Mouse (Mus musculus) E14TG2a.4 (cell line): Measurements from ENCODE around the gene Grk6.

Experiments
- H3K27me3 ChIP-seq: 2 replicates; pipeline ENCODE4 v1.6.1; 2014; ENCODE audit warnings: low read length, control low read depth; ENCODE audit not compliant: insufficient read depth
- H3K36me3 ChIP-seq: 2 replicates; pipeline ENCODE4 v1.6.1; 2014; ENCODE audit warnings: low read length, control low read depth; ENCODE audit not compliant: insufficient read depth
- H3K4me1 ChIP-seq: replicated peaks from 2 replicates; pipeline ENCODE4 v1.6.1; 2014; ENCODE audit warnings: low read depth, low read length, control low read depth
- H3K4me3 ChIP-seq: replicated peaks from 2 replicates; pipeline ENCODE4 v1.5.1; 2014; ENCODE audit warnings: mild to moderate bottlenecking, low read length
- H3K9me3 ChIP-seq: 2 replicates; pipeline ENCODE4 v1.6.1; 2014; ENCODE audit warnings: low read length, control low read depth
- CTCF ChIP-seq: conservative IDR thresholded peaks from 2 replicates; pipeline ENCODE4 v1.5.1; 2014; ENCODE audit warnings: low read length
- NANOG ChIP-seq: IDR thresholded peaks from 2 replicates; pipeline ENCODE4 v1.6.1; 2014; ENCODE audit warnings: borderline replicate concordance, low read length, mixed read lengths
- POU5F1 ChIP-seq: IDR thresholded peaks from 2 replicates; pipeline ENCODE4 v1.6.1; 2014; ENCODE audit warnings: low read length, borderline replicate concordance

Grk6 gene

DNA sequence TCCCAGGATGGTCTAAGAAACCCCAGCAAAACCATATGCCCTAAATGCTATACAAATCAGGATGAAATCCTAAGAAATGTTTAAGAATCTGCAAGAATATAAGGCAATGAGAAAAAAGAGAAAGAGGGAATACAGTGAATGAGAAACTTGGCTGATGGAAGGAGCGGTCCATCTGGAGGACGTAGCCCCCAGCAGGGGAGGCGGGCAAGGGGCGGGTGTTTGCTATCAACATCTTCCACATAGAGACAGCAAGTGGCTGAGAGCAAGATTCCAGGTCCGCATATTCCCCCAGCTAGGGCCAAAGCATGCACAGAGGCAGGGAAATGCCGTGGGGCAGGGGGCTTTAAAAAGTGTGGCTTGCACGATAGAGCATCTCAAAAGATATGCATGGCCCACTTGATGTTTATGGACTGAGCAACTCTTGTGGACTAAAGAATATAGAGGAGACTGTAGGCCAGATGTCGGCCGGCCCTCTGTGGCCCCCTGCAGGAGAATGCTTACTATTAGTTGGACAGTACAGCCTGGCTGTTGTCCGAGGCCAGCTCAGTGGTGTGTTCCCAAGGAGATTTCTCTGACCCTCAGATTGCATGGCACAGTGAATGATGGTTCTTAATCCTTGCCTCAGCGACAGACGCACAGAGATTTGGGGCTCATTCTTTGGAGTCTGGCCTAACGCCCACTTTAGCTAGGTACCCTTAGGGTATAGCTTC, 24.1 kb downstream of the Grk6 start:
- H3K4me1 ChIP-seq = peaks cover 35% of the 10 kb centered on the region
- no peaks in the 10 kb centered on the region for H3K9me3 ChIP-seq
- H3K27me3 ChIP-seq = peaks cover 86% of the 10 kb centered on the region
- no peak for TF ChIP-seq CTCF
- H3K4me3 ChIP-seq = no peak overlapping the region
- H3K36me3 ChIP-seq = peaks cover 10% of the 10 kb centered on the region; the same call in 1 of the 2 replicates

DNA sequence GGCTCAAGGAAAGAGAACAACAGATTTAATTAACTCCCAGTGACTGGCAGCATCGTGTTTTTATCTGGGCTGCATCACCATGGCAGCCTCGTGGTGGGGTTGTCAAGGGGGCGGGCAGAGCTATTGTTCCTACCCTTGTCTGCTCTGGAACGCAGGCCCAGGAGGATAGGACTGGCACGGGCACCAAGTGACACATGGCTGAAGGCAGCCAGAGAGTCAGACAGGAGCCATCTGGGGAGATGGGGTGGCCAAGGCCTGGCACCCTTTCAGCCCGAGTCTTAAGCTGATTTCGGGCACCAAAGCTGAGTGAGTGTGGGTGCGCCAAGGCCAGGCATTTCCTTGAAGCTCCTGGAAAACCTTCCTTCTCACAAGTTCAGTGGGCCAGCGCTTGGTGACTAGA, 25.5 kb downstream of the Grk6 start:
- H3K4me1 ChIP-seq = peaks cover 40% of the 10 kb centered on the region
- TF ChIP-seq NANOG = no peak
- no peak for TF ChIP-seq POU5F1
- TF ChIP-seq CTCF = no peak
- H3K27me3 ChIP-seq = peaks cover 94% of the 10 kb centered on the region
- H3K9me3 ChIP-seq = no peaks in the 10 kb centered on the region
- no peak overlapping the region for H3K4me3 ChIP-seq
- H3K36me3 ChIP-seq = peaks cover 17% of the 10 kb centered on the region

- Histone ChIP-seq H3K9me3 (no peaks in the 10 kb centered on the region), H3K36me3 (peaks cover 22% of the 10 kb centered on the region), H3K27me3 (peaks cover 93% of the 10 kb centered on the region), H3K4me1 (peaks cover 33% of the 10 kb centered on the region), H3K4me3 (peak overlapping the region; percentile 90)
- TF ChIP-seq NANOG (no peak), POU5F1 (no peak), CTCF (peak; percentile 15; the same call in 1 of the 2 replicates)
These were observed 26.4 kb downstream of the Grk6 start for GRCm38 (mm10) chr13:55471156-55471818.

GRCm38 (mm10) chr13:55471819-55472131, 26.9 kb downstream of the Grk6 start:
- Histone ChIP-seq H3K4me3 (peak overlapping the region; percentile 90), H3K4me1 (peaks cover 33% of the 10 kb centered on the region)
- TF ChIP-seq NANOG (no peak), POU5F1 (no peak), CTCF (no peak)

GRCm38 (mm10) chr13:55472132-55473022, 27.5 kb downstream of the Grk6 start:
- Histone ChIP-seq H3K9me3 (no peaks in the 10 kb centered on the region), H3K4me3 (peak overlapping the region; percentile 90), H3K27me3 (peaks cover 94% of the 10 kb centered on the region), H3K36me3 (peaks cover 16% of the 10 kb centered on the region), H3K4me1 (peaks cover 37% of the 10 kb centered on the region)
- TF ChIP-seq CTCF (no peak), POU5F1 (no peak), NANOG (no peak)

More at GRCm38 (mm10) chr13:55471819-55472131, 26.9 kb downstream of the Grk6 start:
- Histone ChIP-seq H3K36me3 (peaks cover 22% of the 10 kb centered on the region), H3K9me3 (no peaks in the 10 kb centered on the region), H3K27me3 (peaks cover 94% of the 10 kb centered on the region)

DNA sequence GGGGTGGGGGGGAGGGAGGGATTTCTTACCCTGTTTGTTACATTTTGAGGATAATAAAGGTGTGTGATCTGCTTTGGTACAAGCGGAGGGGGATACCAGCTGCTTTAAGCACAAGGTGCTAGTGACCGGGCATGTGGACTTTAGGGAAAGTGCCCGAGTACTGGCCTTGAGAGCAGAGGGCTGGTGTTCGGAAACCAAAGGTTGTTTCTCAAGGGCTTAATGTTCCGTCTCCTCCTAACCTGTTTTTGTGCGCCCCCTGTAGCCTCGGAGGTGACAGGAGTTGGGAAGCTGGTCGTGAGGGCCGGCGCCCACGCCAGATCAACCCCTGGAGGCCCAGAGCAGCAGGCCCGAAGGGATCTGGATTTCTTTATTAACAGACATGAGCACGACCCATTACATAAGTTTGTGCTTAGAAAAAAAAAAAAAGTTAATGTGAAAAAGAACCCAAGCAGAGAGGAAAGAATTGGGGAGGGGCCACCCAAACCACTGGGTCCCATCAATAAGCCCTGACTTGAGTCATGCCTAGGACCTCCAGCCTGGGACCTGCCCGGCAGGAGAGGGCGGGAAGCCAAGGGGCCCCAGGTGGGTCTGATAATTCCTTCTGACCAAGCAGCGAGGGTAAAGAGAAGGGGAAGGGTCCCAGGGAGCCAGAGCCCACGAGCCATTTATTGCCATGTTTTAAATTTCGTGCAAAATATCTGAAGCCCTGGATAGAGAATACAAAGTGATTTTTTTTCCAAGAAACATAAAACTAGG, 28.4 kb downstream of the Grk6 start:
- Histone ChIP-seq H3K9me3 (no peaks in the 10 kb centered on the region), H3K4me1 (peaks cover 44% of the 10 kb centered on the region), H3K4me3 (peak overlapping the region; percentile 90), H3K27me3 (peaks cover 90% of the 10 kb centered on the region), H3K36me3 (peaks cover 16% of the 10 kb centered on the region)
- TF ChIP-seq CTCF (no peak), POU5F1 (no peak), NANOG (no peak)

DNA sequence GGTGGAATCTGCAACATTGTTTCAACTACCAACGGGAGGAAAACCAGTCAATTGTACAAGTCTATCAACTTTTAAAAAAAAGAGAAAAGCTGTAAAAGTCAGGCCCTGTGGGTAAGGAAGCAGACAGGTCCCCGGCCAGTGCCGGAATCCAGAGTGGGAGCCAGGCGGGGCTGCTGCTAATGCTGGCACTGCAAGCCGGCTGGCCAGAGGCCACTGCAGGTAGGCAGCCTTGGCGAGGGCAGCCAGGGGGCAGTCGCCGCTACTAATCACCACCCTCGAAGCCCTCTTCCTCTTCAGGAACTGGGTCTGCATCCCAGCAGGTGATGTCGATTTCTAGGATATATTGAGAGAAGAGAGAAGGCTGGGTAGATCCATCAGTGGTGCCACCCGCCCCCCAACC, 29.1 kb downstream of the Grk6 start:
- Histone ChIP-seq H3K4me1 (peaks cover 44% of the 10 kb centered on the region), H3K9me3 (no peaks in the 10 kb centered on the region), H3K4me3 (no peak overlapping the region), H3K36me3 (peaks cover 16% of the 10 kb centered on the region), H3K27me3 (peaks cover 87% of the 10 kb centered on the region)
- TF ChIP-seq NANOG (no peak), POU5F1 (no peak), CTCF (no peak)

GRCm38 (mm10) chr13:55474621-55475069, 29.8 kb downstream of the Grk6 start:
- peaks cover 16% of the 10 kb centered on the region for H3K36me3 ChIP-seq
- H3K4me3 ChIP-seq = no peak overlapping the region
- H3K27me3 ChIP-seq = peaks cover 85% of the 10 kb centered on the region
- TF ChIP-seq POU5F1 = no peak
- no peak for TF ChIP-seq NANOG
- TF ChIP-seq CTCF = no peak
- H3K9me3 ChIP-seq = no peaks in the 10 kb centered on the region
- H3K4me1 ChIP-seq = peaks cover 44% of the 10 kb centered on the region
